Mouse (Mus musculus) kidney, postnatal 0 days (tissue): Measurements from ENCODE around the gene Mill1. TPM values are rescaled to one million over a fixed set of nuclear protein-coding genes. Genes with fewer than 3 reads are reported as not detected.
A peak's percentile ranks its signal among the peaks of the same experiment; 100 is the strongest.
"Not testable (repeated sequence)": the region's sequence is repeated elsewhere in the genome, so short reads cannot be mapped to it uniquely, and the experiment has no call there.

Experiments
- ATAC-seq: fragments of 200-750 bp; cut with Nextera tagmentation; replicated peaks from 2 replicates; pipeline ENCODE4 v1.8.0; 2017; ENCODE audit warnings: low read depth, moderate number of reproducible peaks, moderate TSS enrichment, moderate library complexity; ENCODE audit not compliant: low FRiP score
- DNase-seq: peaks from one replicate; pipeline ENCODE4 v3.0.0-alpha.2; 2016; ENCODE audit warnings: low spot score
- H3K27ac ChIP-seq: fragments of 300-500 bp; sonication (generic); 2 replicates; pipeline ENCODE4 v1.5.1; 2014; ENCODE audit warnings: mild to moderate bottlenecking
- H3K27me3 ChIP-seq: fragments of 300-500 bp; sonication (generic); 2 replicates; pipeline ENCODE4 v1.6.1; 2014; ENCODE audit warnings: low read length, mixed read lengths; ENCODE audit not compliant: insufficient read depth
- H3K36me3 ChIP-seq: fragments of 300-500 bp; sonication (generic); 2 replicates; pipeline ENCODE4 v1.6.1; 2014; ENCODE audit warnings: low read length, mixed read lengths; ENCODE audit not compliant: insufficient read depth
- H3K4me1 ChIP-seq: fragments of 300-500 bp; sonication (generic); replicated peaks from 2 replicates; pipeline ENCODE4 v1.6.1; 2014; ENCODE audit warnings: antibody characterized with exemption, low read length, mixed read lengths; ENCODE audit not compliant: insufficient read depth
- H3K4me2 ChIP-seq: fragments of 300-500 bp; sonication (generic); 2 replicates; pipeline ENCODE4 v1.6.1; 2014; ENCODE audit warnings: mild to moderate bottlenecking, low read length, moderate library complexity, mixed read lengths
- H3K4me3 ChIP-seq: fragments of 300-500 bp; sonication (generic); replicated peaks from 2 replicates; pipeline ENCODE4 v1.5.1; 2014; ENCODE audit warnings: low read depth, low read length
- H3K9ac ChIP-seq: fragments of 300-500 bp; sonication (generic); 2 replicates; pipeline ENCODE4 v1.6.1; 2014; ENCODE audit warnings: low read depth, low read length
- H3K9me3 ChIP-seq: fragments of 300-500 bp; sonication (generic); replicated peaks from 2 replicates; pipeline ENCODE4 v1.6.1; 2016; ENCODE audit warnings: low read length, inconsistent platforms, mixed read lengths
- CTCF ChIP-seq: IDR thresholded peaks from 2 replicates; pipeline ENCODE4 v1.5.1; 2016; ENCODE audit warnings: antibody characterized with exemption, low read depth, mild to moderate bottlenecking, moderate library complexity
- WGBS: fragments of 180-500 bp; shearing (Covaris S2); extraction: QIAGEN DNeasy Blood & Tissue Kit; methylation state at CpG from one replicate; pipeline ENCODE4 v1.1.7; 2014; 5-methylcytosine and 5-hydroxymethylcytosine counted together
- polyA plus RNA-seq: library from polyadenylated mRNA; unstranded; fragments of >200 nt; fragmentation: Nextera tagmentation; extraction: Ambion mirVana; gene quantifications from 2 replicates; pipeline ENCODE4 v1.2.1, GENCODE M21; 2015

Gene Mill1
- polyA plus RNA-seq, result not detected in 2 replicates

GRCm38 (mm10) chr7:18245047-18245446, at the start of gene Mill1:
Gene Mill1, plus strand, starts transcription at chr7:18245347.
- no peak for ATAC-seq
- WGBS, result 46% methylated on average over 1 of the region's 1 CpGs

GRCm38 (mm10) chr7:18210938-18211337, 34.2 kb upstream of the Mill1 start:
- 15% methylated on average over 9 of the region's 9 CpGs for WGBS
- peak; percentile 56 for TF ChIP-seq CTCF
- peak; percentile 5 for DNase-seq

More at GRCm38 (mm10) chr7:18245047-18245446, at the start of gene Mill1:
- Histone ChIP-seq H3K9me3 (no peaks in the 10 kb centered on the region), H3K4me3 (no peak within 1 kb of the TSS), H3K9ac (no peak within 1 kb of the TSS), H3K27ac (no peak within 1 kb of the TSS), H3K27me3 (no peaks in the 10 kb centered on the region), H3K36me3 (no peaks in the 10 kb centered on the region), H3K4me1 (no peaks in the 10 kb centered on the region), H3K4me2 (no peak within 1 kb of the TSS)
- DNase-seq, result no peak
- TF ChIP-seq CTCF, result no peak

GRCm38 (mm10) chr7:18214699-18215098, 30.4 kb upstream of the Mill1 start:
- Histone ChIP-seq H3K27me3 (no peaks in the 10 kb centered on the region), H3K9me3 (no peaks in the 10 kb centered on the region), H3K9ac (no peak overlapping the region), H3K4me2 (no peak overlapping the region), H3K4me3 (no peak overlapping the region), H3K4me1 (no peaks in the 10 kb centered on the region), H3K27ac (no peak overlapping the region), H3K36me3 (no peaks in the 10 kb centered on the region)
- DNase-seq (no peak), ATAC-seq (no peak)
- WGBS, result 78% methylated on average over 1 of the region's 1 CpGs
- no peak for TF ChIP-seq CTCF

More at GRCm38 (mm10) chr7:18210938-18211337, 34.2 kb upstream of the Mill1 start:
- Histone ChIP-seq H3K9ac (no peak overlapping the region), H3K4me3 (no peak overlapping the region), H3K4me1 (no peaks in the 10 kb centered on the region), H3K9me3 (no peaks in the 10 kb centered on the region), H3K27ac (no peak overlapping the region), H3K27me3 (no peaks in the 10 kb centered on the region), H3K4me2 (no peak overlapping the region), H3K36me3 (no peaks in the 10 kb centered on the region)
- ATAC-seq, result no peak

- no peak overlapping the region for H3K4me2 ChIP-seq
- H3K9me3 ChIP-seq, result no peaks in the 10 kb centered on the region
- no peak overlapping the region for H3K27ac ChIP-seq
- WGBS, result 61% methylated on average over 2 of the region's 2 CpGs
- TF ChIP-seq CTCF, result no peak
- H3K4me1 ChIP-seq, result no peaks in the 10 kb centered on the region
- H3K4me3 ChIP-seq, result no peak overlapping the region
- no peaks in the 10 kb centered on the region for H3K27me3 ChIP-seq
- no peak for ATAC-seq
- no peak for DNase-seq
- no peaks in the 10 kb centered on the region for H3K36me3 ChIP-seq
- no peak overlapping the region for H3K9ac ChIP-seq
These were observed 6.6 kb upstream of the Mill1 start for GRCm38 (mm10) chr7:18238561-18238960.

- H3K27ac ChIP-seq, result no peak overlapping the region
- H3K4me2 ChIP-seq, result no peak overlapping the region
- no peak for TF ChIP-seq CTCF
- ATAC-seq, result no peak
- 80% methylated on average over 5 of the region's 5 CpGs for WGBS
- no peaks in the 10 kb centered on the region for H3K9me3 ChIP-seq
- DNase-seq, result no peak
- H3K27me3 ChIP-seq, result no peaks in the 10 kb centered on the region
- H3K9ac ChIP-seq, result no peak overlapping the region
- H3K4me1 ChIP-seq, result no peaks in the 10 kb centered on the region
- H3K36me3 ChIP-seq, result no peaks in the 10 kb centered on the region
- no peak overlapping the region for H3K4me3 ChIP-seq
These were observed 3.9 kb upstream of the Mill1 start for GRCm38 (mm10) chr7:18241217-18241616.

GRCm38 (mm10) chr7:18243959-18244573, 1.1 kb upstream of the Mill1 start:
- WGBS, result 52% methylated on average over 1 of the region's 1 CpGs
- not testable (repeated sequence) for DNase-seq, H3K9me3 ChIP-seq, H3K9ac ChIP-seq, ATAC-seq, H3K27ac ChIP-seq, H3K27me3 ChIP-seq, H3K4me2 ChIP-seq, H3K4me3 ChIP-seq, H3K36me3 ChIP-seq, H3K4me1 ChIP-seq

- no peaks in the 10 kb centered on the region for H3K9me3 ChIP-seq
- 32% methylated on average over 1 of the region's 1 CpGs for WGBS
- H3K4me2 ChIP-seq, result no peak overlapping the region
- no peaks in the 10 kb centered on the region for H3K36me3 ChIP-seq
- DNase-seq (no peak), ATAC-seq (no peak)
- no peak overlapping the region for H3K9ac ChIP-seq
- peak; percentile 11; the same call in 1 of the 2 replicates for TF ChIP-seq CTCF
- H3K4me1 ChIP-seq, result no peaks in the 10 kb centered on the region
- no peaks in the 10 kb centered on the region for H3K27me3 ChIP-seq
- no peak overlapping the region for H3K27ac ChIP-seq
- no peak overlapping the region for H3K4me3 ChIP-seq
These were observed 15.1 kb downstream of the Mill1 start for GRCm38 (mm10) chr7:18260219-18260618.
